Mouse (Mus musculus) ES-Bruce4 (cell line): ENCODE data around the gene Plekha4.

ENCODE experiments used
- CTCF ChIP-seq: IDR thresholded peaks from one replicate; pipeline ENCODE4 v1.8.1; 2011; ENCODE audit warnings: low read depth, low read length
- EP300 ChIP-seq: IDR thresholded peaks from 2 replicates; pipeline ENCODE4 v1.6.1; 2011; ENCODE audit warnings: low read depth, low read length; ENCODE audit not compliant: insufficient read depth
- POLR2A ChIP-seq: IDR thresholded peaks from one replicate; pipeline ENCODE4 v1.8.1; 2011; ENCODE audit warnings: low read length; ENCODE audit not compliant: insufficient read depth

DNA sequence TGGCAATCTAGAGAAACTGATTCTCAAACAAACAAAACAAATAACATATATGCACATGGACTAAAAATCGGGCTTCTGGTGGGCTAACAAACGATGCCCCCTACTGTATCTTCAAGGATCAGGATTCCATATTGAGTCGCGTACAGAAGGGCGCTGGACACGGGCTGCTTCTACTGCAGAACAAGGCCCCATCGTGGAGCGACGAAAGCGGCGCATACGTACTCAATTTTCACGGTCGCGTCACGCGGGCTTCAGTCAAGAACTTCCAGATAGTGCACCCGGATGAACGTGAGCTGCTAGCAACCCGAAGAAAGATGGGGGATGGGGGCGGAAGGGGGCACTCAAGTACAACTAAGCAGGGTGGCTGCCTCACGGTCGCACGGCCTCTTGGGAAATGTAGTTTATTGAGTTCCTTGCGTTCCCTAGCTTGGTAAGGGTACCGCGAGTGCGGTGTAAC lies 4.4 kb upstream of the Plekha4 start:
- TF ChIP-seq CTCF: peak; percentile 15
- TF ChIP-seq POLR2A: no peak
- peak; percentile 46; the same call in 1 of the 2 replicates for TF ChIP-seq EP300
